Mouse (Mus musculus) lung, postnatal 0 days (tissue): ENCODE data around the gene Muc4. TPM values are rescaled to one million over a fixed set of nuclear protein-coding genes. Genes with fewer than 3 reads are reported as not detected.

Source experiments
- ATAC-seq: fragments of 200-750 bp; cut with Nextera tagmentation; 2 replicates; pipeline ENCODE4 v1.8.0; 2017; ENCODE audit warnings: moderate library complexity
- DNase-seq: peaks from one replicate; pipeline ENCODE4 v3.0.0-alpha.2; 2016; ENCODE audit warnings: low spot score
- H3K27ac ChIP-seq: fragments of 300-500 bp; sonication (generic); 2 replicates; pipeline ENCODE4 v1.5.1; 2014; ENCODE audit warnings: antibody characterized with exemption, mild to moderate bottlenecking, low read length, mixed read lengths
- H3K27me3 ChIP-seq: fragments of 300-500 bp; sonication (generic); replicated peaks from 2 replicates; pipeline ENCODE4 v1.6.1; 2014; ENCODE audit warnings: low read length, mixed read lengths; ENCODE audit not compliant: insufficient read depth
- H3K36me3 ChIP-seq: fragments of 300-500 bp; sonication (generic); 2 replicates; pipeline ENCODE4 v1.6.1; 2014; ENCODE audit warnings: low read length, mixed read lengths; ENCODE audit not compliant: insufficient read depth
- H3K4me1 ChIP-seq: fragments of 300-500 bp; sonication (generic); 2 replicates; pipeline ENCODE4 v1.6.1; 2014; ENCODE audit warnings: antibody characterized with exemption, low read depth, low read length, mixed read lengths; ENCODE audit not compliant: insufficient read depth
- H3K4me2 ChIP-seq: fragments of 300-500 bp; sonication (generic); replicated peaks from 2 replicates; pipeline ENCODE4 v1.6.1; 2014; ENCODE audit warnings: low read depth, mild to moderate bottlenecking, low read length, moderate library complexity, mixed read lengths
- H3K4me3 ChIP-seq: fragments of 300-500 bp; sonication (generic); 2 replicates; pipeline ENCODE4 v1.5.1; 2014; ENCODE audit warnings: low read depth, low read length
- H3K9ac ChIP-seq: fragments of 300-500 bp; sonication (generic); replicated peaks from 2 replicates; pipeline ENCODE4 v1.6.1; 2014; ENCODE audit warnings: low read depth, mild to moderate bottlenecking
- H3K9me3 ChIP-seq: fragments of 300-500 bp; sonication (generic); 2 replicates; pipeline ENCODE4 v1.6.1; 2016; ENCODE audit warnings: low read length, mixed read lengths
- CTCF ChIP-seq: IDR thresholded peaks from 2 replicates; pipeline ENCODE4 v1.5.1; 2016; ENCODE audit warnings: antibody characterized with exemption, mild to moderate bottlenecking
- EP300 ChIP-seq: IDR thresholded peaks from 2 replicates; pipeline ENCODE4 v1.6.1; 2016; ENCODE audit warnings: antibody characterized with exemption, mild to moderate bottlenecking, control low read depth
- WGBS: fragments of 180-500 bp; shearing (Covaris S2); extraction: QIAGEN DNeasy Blood & Tissue Kit; methylation state at CpG from one replicate; pipeline ENCODE4 v1.1.7; 2014; 5-methylcytosine and 5-hydroxymethylcytosine counted together
- polyA plus RNA-seq: library from polyadenylated mRNA; unstranded; fragments of >200 nt; fragmentation: Nextera tagmentation; extraction: Ambion mirVana; gene quantifications from 2 replicates; pipeline ENCODE4 v1.2.1, GENCODE M21; 2015

Gene Muc4
- polyA plus RNA-seq, 1 experiment from 2014 or later = 4.1 TPM

DNA sequence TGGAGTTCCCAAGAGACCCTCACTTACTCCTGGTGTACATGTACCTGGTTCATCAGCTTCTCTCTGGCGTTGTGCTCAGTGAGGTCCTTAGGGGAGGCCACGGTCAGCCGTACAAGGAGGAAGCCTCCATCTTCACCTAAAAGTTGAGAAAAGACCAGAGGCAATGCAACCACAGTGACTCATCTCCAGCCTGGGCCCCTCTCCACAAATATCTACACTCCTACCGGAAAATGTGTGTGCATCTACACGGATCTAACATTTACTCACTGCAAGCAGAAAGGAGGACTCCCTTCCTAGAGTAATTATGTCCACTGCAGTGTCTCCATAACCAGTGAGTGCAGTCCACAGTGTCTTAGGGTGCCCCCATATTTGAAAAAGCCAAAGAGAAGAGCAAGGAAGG is 54.4 kb downstream of the Muc4 start:
- H3K4me2 ChIP-seq = no peak overlapping the region
- no peak overlapping the region for H3K9ac ChIP-seq
- DNase-seq (no peak), ATAC-seq (no peak)
- no peaks in the 10 kb centered on the region for H3K4me1 ChIP-seq
- H3K36me3 ChIP-seq = no peaks in the 10 kb centered on the region
- no peaks in the 10 kb centered on the region for H3K9me3 ChIP-seq
- no peak for TF ChIP-seq EP300
- TF ChIP-seq CTCF = no peak
- no peaks in the 10 kb centered on the region for H3K27me3 ChIP-seq
- 90% methylated on average over 5 of the region's 5 CpGs for WGBS
- no peak overlapping the region for H3K27ac ChIP-seq
- no peak overlapping the region for H3K4me3 ChIP-seq

DNA sequence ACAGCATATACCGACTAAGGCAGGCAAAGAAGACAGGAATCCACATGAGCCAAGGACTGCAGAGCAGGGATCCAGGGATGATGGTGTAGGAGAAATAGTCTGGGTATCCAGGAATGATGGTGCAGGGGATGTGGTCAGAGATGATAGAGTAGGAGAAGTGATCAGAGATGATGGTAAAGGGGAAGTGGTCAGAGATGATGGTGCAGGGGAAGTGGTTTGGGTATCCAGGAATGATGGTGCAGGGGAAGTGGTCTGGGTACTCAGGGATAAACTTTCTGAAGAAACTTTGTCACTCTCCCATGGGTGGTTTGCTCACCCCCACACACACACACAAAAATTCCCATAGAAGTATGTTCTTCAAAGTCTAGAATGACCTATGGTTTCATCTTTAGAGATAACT is 59.5 kb downstream of the Muc4 start:
- no peaks in the 10 kb centered on the region for H3K36me3 ChIP-seq
- DNase-seq = no peak
- H3K4me2 ChIP-seq = no peak overlapping the region
- no peak overlapping the region for H3K4me3 ChIP-seq
- no peaks in the 10 kb centered on the region for H3K9me3 ChIP-seq
- ATAC-seq = no peak
- H3K27ac ChIP-seq = no peak overlapping the region
- TF ChIP-seq CTCF = no peak
- TF ChIP-seq EP300 = no peak
- H3K4me1 ChIP-seq = no peaks in the 10 kb centered on the region
- WGBS = 73% methylated on average over 1 of the region's 1 CpGs
- H3K27me3 ChIP-seq = no peaks in the 10 kb centered on the region
- no peak overlapping the region for H3K9ac ChIP-seq

DNA sequence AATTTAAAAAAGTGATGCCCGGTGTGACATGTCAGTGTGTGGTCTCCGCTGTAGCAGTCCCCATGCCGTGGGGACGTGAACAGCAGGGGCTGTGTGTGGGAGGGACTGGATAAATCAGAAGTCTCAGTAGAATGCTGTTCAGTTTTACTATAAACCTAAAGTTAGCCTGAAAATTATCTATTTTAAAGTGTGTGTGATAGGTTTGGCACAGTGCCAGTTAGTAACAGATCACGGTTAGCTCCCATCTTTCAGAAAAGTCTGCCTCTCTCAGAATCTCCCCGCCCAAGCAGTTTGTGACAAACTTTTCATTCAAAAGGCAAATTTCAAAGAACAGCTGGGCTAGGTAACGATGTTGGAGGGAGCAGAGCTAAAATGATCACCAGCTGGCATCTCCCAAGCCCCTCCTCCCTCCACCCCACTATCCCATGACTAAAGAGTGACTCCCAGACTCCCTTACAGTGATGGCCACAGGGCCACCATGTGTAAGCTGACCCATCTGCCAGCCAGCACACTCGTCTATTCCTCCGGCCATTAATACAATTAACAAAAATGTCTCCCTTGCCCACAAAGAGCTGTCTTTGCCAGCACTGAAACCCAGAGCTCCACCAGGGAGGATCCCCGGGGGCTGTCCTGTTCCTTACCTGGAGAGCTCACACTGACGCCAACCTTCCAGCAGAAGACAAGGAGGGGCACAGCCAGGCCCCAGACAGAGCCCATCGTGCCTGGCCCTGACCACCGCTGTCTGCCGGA is 61.2 kb downstream of the Muc4 start:
- no peak for DNase-seq
- no peaks in the 10 kb centered on the region for H3K36me3 ChIP-seq
- ATAC-seq = no peak
- H3K27ac ChIP-seq = no peak overlapping the region
- H3K9me3 ChIP-seq = no peaks in the 10 kb centered on the region
- no peaks in the 10 kb centered on the region for H3K4me1 ChIP-seq
- no peak overlapping the region for H3K4me2 ChIP-seq
- no peak for TF ChIP-seq CTCF
- no peak for TF ChIP-seq EP300
- WGBS = 53% methylated on average over 14 of the region's 14 CpGs
- H3K9ac ChIP-seq = no peak overlapping the region
- H3K27me3 ChIP-seq = no peaks in the 10 kb centered on the region
- no peak overlapping the region for H3K4me3 ChIP-seq

DNA sequence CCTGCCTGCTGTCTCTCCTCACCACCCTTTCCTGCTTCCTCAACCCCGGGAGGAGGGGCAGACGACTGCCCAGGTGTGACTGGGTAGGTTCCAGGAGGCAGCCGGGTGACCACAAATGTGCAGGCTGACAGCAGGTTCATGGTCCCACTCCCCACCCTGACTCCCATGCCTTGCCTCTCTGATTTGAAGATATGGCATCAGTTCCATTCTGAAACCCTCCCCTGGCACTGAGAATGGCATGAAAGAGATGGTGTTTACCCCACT is 61.7 kb downstream of the Muc4 start, which contains the start of gene Muc20:
Gene Muc20, minus strand, starts transcription at position 10 of the 264 bp plus-strand sequence.
- no peaks in the 10 kb centered on the region for H3K9me3 ChIP-seq
- DNase-seq (no peak), ATAC-seq (no peak)
- no peak within 1 kb of the TSS for H3K4me3 ChIP-seq
- H3K27me3 ChIP-seq = no peaks in the 10 kb centered on the region
- no peak within 1 kb of the TSS for H3K27ac ChIP-seq
- no peak within 1 kb of the TSS for H3K9ac ChIP-seq
- WGBS = 47% methylated on average over 3 of the region's 3 CpGs
- no peaks in the 10 kb centered on the region for H3K4me1 ChIP-seq
- TF ChIP-seq EP300 (no peak), CTCF (no peak)
- H3K36me3 ChIP-seq = no peaks in the 10 kb centered on the region
- H3K4me2 ChIP-seq = no peak within 1 kb of the TSS

DNA sequence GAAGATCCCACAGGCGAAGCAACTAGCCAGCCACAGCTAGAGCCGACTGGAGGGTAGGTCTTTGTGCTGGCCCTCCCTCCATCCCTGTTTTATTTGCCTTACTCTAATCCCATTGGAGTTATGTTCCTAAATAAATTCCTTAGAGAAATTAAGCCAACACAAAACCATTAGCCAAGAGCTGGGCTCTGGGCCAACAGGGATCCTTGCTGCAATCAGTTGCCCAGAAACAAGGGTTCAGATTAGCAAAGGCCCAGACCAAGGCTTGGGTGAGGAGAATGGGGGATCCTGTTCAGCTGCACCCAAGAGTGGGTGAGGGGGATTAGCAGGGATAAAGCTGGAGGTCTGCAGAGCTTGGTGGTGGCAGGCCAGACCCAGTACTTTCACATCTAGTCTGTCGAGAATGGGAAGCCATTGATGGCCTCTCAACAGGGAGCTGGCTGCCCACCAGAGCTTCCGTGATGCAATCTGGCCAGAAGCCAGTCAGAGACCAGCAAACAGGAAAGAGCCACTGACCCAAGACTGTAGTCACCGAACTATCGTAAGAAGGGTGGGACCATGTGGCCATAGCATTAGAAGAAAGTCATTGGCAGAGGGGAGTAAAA is 67.7 kb downstream of the Muc4 start:
- WGBS = 8% methylated on average over 6 of the region's 6 CpGs
- no peaks in the 10 kb centered on the region for H3K36me3 ChIP-seq
- no peaks in the 10 kb centered on the region for H3K27me3 ChIP-seq
- TF ChIP-seq EP300 (peak; percentile 63; the same call in 1 of the 2 replicates), CTCF (no peak)
- H3K9ac ChIP-seq = no peak overlapping the region
- H3K27ac ChIP-seq = peak overlapping the region; percentile 52
- H3K4me2 ChIP-seq = no peak overlapping the region
- H3K4me1 ChIP-seq = no peaks in the 10 kb centered on the region; the same call in 1 of the 2 replicates
- no peak overlapping the region for H3K4me3 ChIP-seq
- H3K9me3 ChIP-seq = no peaks in the 10 kb centered on the region
- DNase-seq = peak; percentile 91
- peak; percentile 65 for ATAC-seq

DNA sequence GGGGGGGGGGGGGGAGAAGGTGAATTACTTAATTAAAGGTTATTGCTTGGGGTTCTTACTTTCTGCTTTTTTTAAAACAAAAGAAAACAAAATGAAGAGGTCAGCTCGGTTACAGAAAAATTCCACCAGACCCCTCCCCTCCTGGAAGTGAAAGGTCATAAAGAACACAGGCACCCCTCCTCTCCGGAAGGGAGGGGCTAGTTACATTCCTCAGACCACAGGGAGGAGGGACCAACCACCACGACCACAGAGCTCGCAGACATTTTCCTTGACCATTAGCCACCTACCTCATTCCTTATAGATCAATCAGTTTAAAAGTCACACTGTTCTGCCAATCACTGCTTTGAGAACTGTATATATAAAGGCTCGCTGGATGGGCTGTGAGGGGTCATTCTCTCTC is 68.2 kb downstream of the Muc4 start:
- DNase-seq (peak; percentile 36), ATAC-seq (no peak)
- H3K4me1 ChIP-seq = no peaks in the 10 kb centered on the region; the same call in 1 of the 2 replicates
- 34% methylated on average over 5 of the region's 5 CpGs for WGBS
- no peaks in the 10 kb centered on the region for H3K9me3 ChIP-seq
- H3K4me3 ChIP-seq = no peak overlapping the region
- no peaks in the 10 kb centered on the region for H3K36me3 ChIP-seq
- no peak overlapping the region for H3K4me2 ChIP-seq
- H3K27ac ChIP-seq = no peak overlapping the region; the same call in 1 of the 2 replicates
- no peaks in the 10 kb centered on the region for H3K27me3 ChIP-seq
- TF ChIP-seq EP300 (no peak), CTCF (no peak)
- H3K9ac ChIP-seq = no peak overlapping the region
